Mouse (Mus musculus): ENCODE results near the gene Csnk2a2. TPM values are rescaled to one million over a fixed set of nuclear protein-coding genes. Genes with fewer than 3 reads are reported as not detected.

Csnk2a2 gene
- 39.3 and 42.1 TPM in 2 replicates for polyA plus RNA-seq (2012)

GRCm38 (mm10) chr8:95490006-95490405 lies at the start of gene Csnk2a2:
Csnk2a2 (minus strand) TSS chr8:95490039.
- no peak for TF ChIP-seq GATA1 (IDR thresholded peaks at IDR 0.05; ENCODE audit: low read length)

GRCm38 (mm10) chr8:95539487-95539886 lies 49.6 kb upstream of the Csnk2a2 start:
- no peak for TF ChIP-seq GATA1 (IDR thresholded peaks at IDR 0.05; ENCODE audit: low read length)

GRCm38 (mm10) chr8:95533584-95534387 lies 43.9 kb upstream of the Csnk2a2 start, which contains the start of gene Ccdc113:
Ccdc113 (plus strand) TSS chr8:95534085.
- TF ChIP-seq GATA1 (IDR thresholded peaks at IDR 0.05; ENCODE audit: low read length): no peak

GRCm38 (mm10) chr8:95532206-95532605 lies 42.4 kb upstream of the Csnk2a2 start:
- TF ChIP-seq GATA1 (IDR thresholded peaks at IDR 0.05; ENCODE audit: low read length): no peak

- no peak for TF ChIP-seq GATA1 (IDR thresholded peaks at IDR 0.05; ENCODE audit: low read length)
Observed at GRCm38 (mm10) chr8:95528750-95529310, 39.0 kb upstream of the Csnk2a2 start.

GRCm38 (mm10) chr8:95528194-95528593 lies 38.4 kb upstream of the Csnk2a2 start:
- no peak for TF ChIP-seq GATA1 (IDR thresholded peaks at IDR 0.05; ENCODE audit: low read length)

GRCm38 (mm10) chr8:95523991-95524390 lies 34.2 kb upstream of the Csnk2a2 start:
- TF ChIP-seq GATA1 (IDR thresholded peaks at IDR 0.05; ENCODE audit: low read length): no peak

GRCm38 (mm10) chr8:95516928-95517327 lies 27.1 kb upstream of the Csnk2a2 start:
- TF ChIP-seq GATA1 (IDR thresholded peaks at IDR 0.05; ENCODE audit: low read length): no peak

- no peak for TF ChIP-seq GATA1 (IDR thresholded peaks at IDR 0.05; ENCODE audit: low read length)
Observed at GRCm38 (mm10) chr8:95513219-95513618, 23.4 kb upstream of the Csnk2a2 start.

GRCm38 (mm10) chr8:95512257-95512656 lies 22.4 kb upstream of the Csnk2a2 start:
- no peak for TF ChIP-seq GATA1 (IDR thresholded peaks at IDR 0.05; ENCODE audit: low read length)

GRCm38 (mm10) chr8:95506245-95506644 lies 16.4 kb upstream of the Csnk2a2 start:
- TF ChIP-seq GATA1 (IDR thresholded peaks at IDR 0.05; ENCODE audit: low read length): no peak

GRCm38 (mm10) chr8:95505606-95506005 lies 15.8 kb upstream of the Csnk2a2 start:
- no peak for TF ChIP-seq GATA1 (IDR thresholded peaks at IDR 0.05; ENCODE audit: low read length)

- TF ChIP-seq GATA1 (IDR thresholded peaks at IDR 0.05; ENCODE audit: low read length): no peak
Observed at GRCm38 (mm10) chr8:95504835-95505234, 15.0 kb upstream of the Csnk2a2 start.

GRCm38 (mm10) chr8:95502431-95502830 lies 12.6 kb upstream of the Csnk2a2 start:
- TF ChIP-seq GATA1 (IDR thresholded peaks at IDR 0.05; ENCODE audit: low read length): no peak

- no peak for TF ChIP-seq GATA1 (IDR thresholded peaks at IDR 0.05; ENCODE audit: low read length)
Observed at GRCm38 (mm10) chr8:95500436-95500835, 10.6 kb upstream of the Csnk2a2 start.

GRCm38 (mm10) chr8:95499266-95500064 lies 9.6 kb upstream of the Csnk2a2 start:
- TF ChIP-seq GATA1 (IDR thresholded peaks at IDR 0.05; ENCODE audit: low read length): no peak
